Mouse (Mus musculus): ENCODE measurements at regions not wholly inside any gene's neighbourhood (a gene's known extent, or its start where the extent isn't known, plus 50 kb on each side); places are given as distances from the start of the nearest gene placed in this dataset.
"Not testable (repeated sequence)": the region's sequence is repeated elsewhere in the genome, so short reads cannot be mapped to it uniquely, and the experiment has no call there.

GRCm38 (mm10) chr14:104410730-104411129 lies 57.1 kb downstream of the Pou4f1 start:
- no peak for DNase-seq
- Histone ChIP-seq H3K4me3 (replicated peaks; ENCODE audit: extremely low read depth, low read depth, low read length) (no peak overlapping the region), H3K4me1 (ENCODE audit: control insufficient read depth, insufficient read depth, low read length) (no peaks in the 10 kb centered on the region)
- TF ChIP-seq CTCF (IDR thresholded peaks at IDR 0.05; ENCODE audit: insufficient read depth, low read length) (no peak), POLR2A (IDR thresholded peaks at IDR 0.05; ENCODE audit: borderline replicate concordance, extremely low read depth, low read depth, low read length) (no peak)
- 41% methylated on average over 2 of the region's 2 CpGs for WGBS

GRCm38 (mm10) chr14:104410292-104410691 lies 57.5 kb downstream of the Pou4f1 start:
- TF ChIP-seq POLR2A (IDR thresholded peaks at IDR 0.05; ENCODE audit: borderline replicate concordance, extremely low read depth, low read depth, low read length) (no peak), CTCF (IDR thresholded peaks at IDR 0.05; ENCODE audit: insufficient read depth, low read length) (no peak)
- Histone ChIP-seq H3K4me3 (replicated peaks; ENCODE audit: extremely low read depth, low read depth, low read length) (no peak overlapping the region), H3K4me1 (ENCODE audit: control insufficient read depth, insufficient read depth, low read length) (no peaks in the 10 kb centered on the region)
- WGBS, result 37% methylated on average over 6 of the region's 6 CpGs
- DNase-seq, result no peak

- DNase-seq, result no peak
Observed at GRCm38 (mm10) chr14:104406062-104406461, 61.7 kb downstream of the Pou4f1 start.

GRCm38 (mm10) chr14:104389297-104390071 lies 78.3 kb downstream of the Pou4f1 start:
- Histone ChIP-seq H3K4me1 (ENCODE audit: control insufficient read depth, insufficient read depth, low read length) (no peaks in the 10 kb centered on the region), H3K4me3 (replicated peaks; ENCODE audit: extremely low read depth, low read depth, low read length) (no peak overlapping the region)
- 77% methylated on average over 8 of the region's 8 CpGs for WGBS
- no peak for DNase-seq
- TF ChIP-seq CTCF (IDR thresholded peaks at IDR 0.05; ENCODE audit: insufficient read depth, low read length) (no peak), POLR2A (IDR thresholded peaks at IDR 0.05; ENCODE audit: borderline replicate concordance, extremely low read depth, low read depth, low read length) (no peak)

More at GRCm38 (mm10) chr14:104406062-104406461, 61.7 kb downstream of the Pou4f1 start:
- WGBS, result 71% methylated on average over 3 of the region's 3 CpGs
- H3K4me1 ChIP-seq (ENCODE audit: control insufficient read depth, insufficient read depth, low read length), result no peaks in the 10 kb centered on the region
- TF ChIP-seq POLR2A (IDR thresholded peaks at IDR 0.05; ENCODE audit: borderline replicate concordance, extremely low read depth, low read depth, low read length), result no peak
- no peak for TF ChIP-seq CTCF (IDR thresholded peaks at IDR 0.05; ENCODE audit: insufficient read depth, low read length)
- H3K4me3 ChIP-seq (replicated peaks; ENCODE audit: extremely low read depth, low read depth, low read length), result no peak overlapping the region

- H3K4me3 ChIP-seq (replicated peaks; ENCODE audit: extremely low read depth, low read depth, low read length), result no peak overlapping the region
- DNase-seq, result no peak
- H3K4me1 ChIP-seq (ENCODE audit: control insufficient read depth, insufficient read depth, low read length), result no peaks in the 10 kb centered on the region
- 65% methylated on average over 2 of the region's 2 CpGs for WGBS
- TF ChIP-seq POLR2A (IDR thresholded peaks at IDR 0.05; ENCODE audit: borderline replicate concordance, extremely low read depth, low read depth, low read length) (no peak), CTCF (IDR thresholded peaks at IDR 0.05; ENCODE audit: insufficient read depth, low read length) (no peak)
Observed at GRCm38 (mm10) chr14:104388879-104389278, 78.9 kb downstream of the Pou4f1 start.

- TF ChIP-seq POLR2A (IDR thresholded peaks at IDR 0.05; ENCODE audit: borderline replicate concordance, extremely low read depth, low read depth, low read length), result no peak
- TF ChIP-seq CTCF (IDR thresholded peaks at IDR 0.05; ENCODE audit: insufficient read depth, low read length), result no peak
- 70% methylated on average over 5 of the region's 5 CpGs for WGBS
- H3K4me3 ChIP-seq (replicated peaks; ENCODE audit: extremely low read depth, low read depth, low read length), result no peak overlapping the region
Observed at GRCm38 (mm10) chr14:104380986-104381385, 86.8 kb downstream of the Pou4f1 start.

GRCm38 (mm10) chr14:104372776-104373175 lies 95.0 kb downstream of the Pou4f1 start:
- DNase-seq, result no peak
- 58% methylated on average over 7 of the region's 7 CpGs for WGBS
- TF ChIP-seq POLR2A (IDR thresholded peaks at IDR 0.05; ENCODE audit: borderline replicate concordance, extremely low read depth, low read depth, low read length), result no peak
- no peak overlapping the region for H3K4me3 ChIP-seq (replicated peaks; ENCODE audit: extremely low read depth, low read depth, low read length)
- H3K4me1 ChIP-seq (ENCODE audit: control insufficient read depth, insufficient read depth, low read length), result no peaks in the 10 kb centered on the region

More at GRCm38 (mm10) chr14:104380986-104381385, 86.8 kb downstream of the Pou4f1 start:
- H3K4me1 ChIP-seq (ENCODE audit: control insufficient read depth, insufficient read depth, low read length), result no peaks in the 10 kb centered on the region
- DNase-seq, result no peak

GRCm38 (mm10) chr14:104356636-104357035 lies 111.2 kb downstream of the Pou4f1 start:
- H3K4me1 ChIP-seq (ENCODE audit: control insufficient read depth, insufficient read depth, low read length), result no peaks in the 10 kb centered on the region
- WGBS, result 81% methylated on average over 1 of the region's 1 CpGs
- no peak for TF ChIP-seq CTCF (IDR thresholded peaks at IDR 0.05; ENCODE audit: insufficient read depth, low read length)
- no peak for DNase-seq
- H3K4me3 ChIP-seq (replicated peaks; ENCODE audit: extremely low read depth, low read depth, low read length), result no peak overlapping the region

- H3K4me3 ChIP-seq (replicated peaks; ENCODE audit: extremely low read depth, low read depth, low read length); H3K4me1 ChIP-seq (ENCODE audit: control insufficient read depth, insufficient read depth, low read length); DNase-seq: not testable (repeated sequence)
- WGBS, result 92% methylated on average over 15 of the region's 15 CpGs
Observed at GRCm38 (mm10) chr14:104336783-104337182, 131.0 kb downstream of the Pou4f1 start.

- H3K4me3 ChIP-seq (replicated peaks; ENCODE audit: extremely low read depth, low read depth, low read length), result no peak overlapping the region
Observed at GRCm38 (mm10) chr14:104326089-104326488, 141.7 kb downstream of the Pou4f1 start.

More at GRCm38 (mm10) chr14:104326089-104326488, 141.7 kb downstream of the Pou4f1 start:
- TF ChIP-seq POLR2A (IDR thresholded peaks at IDR 0.05; ENCODE audit: borderline replicate concordance, extremely low read depth, low read depth, low read length) (no peak), CTCF (IDR thresholded peaks at IDR 0.05; ENCODE audit: insufficient read depth, low read length) (no peak)
- no peak for DNase-seq
- WGBS, result 55% methylated on average over 10 of the region's 10 CpGs
- H3K4me1 ChIP-seq (ENCODE audit: control insufficient read depth, insufficient read depth, low read length), result no peaks in the 10 kb centered on the region
